Mouse (Mus musculus): ENCODE measurements around the gene Vwa1. TPM values are rescaled to one million over a fixed set of nuclear protein-coding genes. Genes with fewer than 3 reads are reported as not detected.

Gene Vwa1
- total and polyA plus RNA-seq, 3 experiments: 0.33 to 0.42 TPM; not detected in 1

- H3K36me3 ChIP-seq (ENCODE audit: control insufficient read depth in 1 of 2, insufficient read depth in 2 of 2, low read length in 2 of 2): no peaks in the 10 kb centered on the region; a peak in 1 of 4 replicates
- H3K27ac ChIP-seq (ENCODE audit: control insufficient read depth, low read depth, low read length): no peak overlapping the region
- 0 out of 4 replicates have a peak, but pooled peaks cover 0 to 5% of the 10 kb centered on the region in 2 experiments for H3K4me1 ChIP-seq (ENCODE audit: control insufficient read depth in 1 of 2, insufficient read depth in 2 of 2, low read length in 2 of 2)
- H3K79me2 ChIP-seq (ENCODE audit: control insufficient read depth, insufficient read depth, low read length, poor library complexity): peaks cover 3% of the 10 kb centered on the region; the same call in 1 of the 2 replicates
- H3K9me3 ChIP-seq (replicated peaks; ENCODE audit: insufficient read depth, low read length): no peaks in the 10 kb centered on the region
- no peaks in the 10 kb centered on the region for H3K27me3 ChIP-seq (ENCODE audit: control insufficient read depth in 1 of 2, insufficient read depth in 2 of 2, low read length in 2 of 2)
- peak overlapping the region; percentile 83 for H3K9ac ChIP-seq (ENCODE audit: control insufficient read depth, low read depth, low read length, poor library complexity, severe bottlenecking)
- TF ChIP-seq NELFE (IDR thresholded peaks at IDR 0.05; ENCODE audit: low read depth, low read length) (no peak), SMC3 (IDR thresholded peaks at IDR 0.05; ENCODE audit: low read depth, low read length) (no peak), CHD1 (IDR thresholded peaks at IDR 0.05; ENCODE audit: low read depth, low read length) (no peak), ZMIZ1 (IDR thresholded peaks at IDR 0.05; ENCODE audit: low read depth, low read length) (no peak), E2F4 (IDR thresholded peaks at IDR 0.05; ENCODE audit: borderline replicate concordance, low read depth, low read length) (no peak), USF2 (IDR thresholded peaks at IDR 0.05; ENCODE audit: borderline replicate concordance in 1 of 2, insufficient read depth in 1 of 2, low read depth in 1 of 2, low read length in 2 of 2) (no peak), SIN3A (IDR thresholded peaks at IDR 0.05; ENCODE audit: low read length) (no peak)
- H3K4me3 ChIP-seq (ENCODE audit: control insufficient read depth in 1 of 2, insufficient read depth in 1 of 2, low read depth in 2 of 2, low read length in 2 of 2): peak overlapping the region; percentile 76 to 96
- DNase-seq (ENCODE audit: low read depth, low spot score): peak; percentile 36
These were observed 38.7 kb downstream of the Vwa1 start for GRCm38 (mm10) chr4:155735788-155736187.

GRCm38 (mm10) chr4:155734951-155735702 lies 39.4 kb downstream of the Vwa1 start:
- H3K79me2 ChIP-seq (ENCODE audit: control insufficient read depth, insufficient read depth, low read length, poor library complexity): peaks cover 3% of the 10 kb centered on the region; the same call in 1 of the 2 replicates
- 0 out of 4 replicates have a peak, but pooled peaks cover 0 to 5% of the 10 kb centered on the region in 2 experiments for H3K4me1 ChIP-seq (ENCODE audit: control insufficient read depth in 1 of 2, insufficient read depth in 2 of 2, low read length in 2 of 2)
- no peaks in the 10 kb centered on the region for H3K9me3 ChIP-seq (replicated peaks; ENCODE audit: insufficient read depth, low read length)
- H3K4me3 ChIP-seq (ENCODE audit: control insufficient read depth in 1 of 2, insufficient read depth in 1 of 2, low read depth in 2 of 2, low read length in 2 of 2): peak overlapping the region; percentile 76 to 96
- no peak for TF ChIP-seq CHD1 (IDR thresholded peaks at IDR 0.05; ENCODE audit: low read depth, low read length)
- 0 out of 2 replicates have a peak, but pooled peaks have one; percentile 8 for TF ChIP-seq ELF1 (IDR thresholded peaks at IDR 0.05; ENCODE audit: low read depth, low read length)
- H3K9ac ChIP-seq (ENCODE audit: control insufficient read depth, low read depth, low read length, poor library complexity, severe bottlenecking): peak overlapping the region; percentile 83
- H3K27ac ChIP-seq (ENCODE audit: control insufficient read depth, low read depth, low read length): 0 out of 2 replicates have a peak overlapping the region, but pooled peaks have one; percentile 30
- H3K36me3 ChIP-seq (ENCODE audit: control insufficient read depth in 1 of 2, insufficient read depth in 2 of 2, low read length in 2 of 2): no peaks in the 10 kb centered on the region; a peak in 1 of 4 replicates
- peak; percentile 58 for DNase-seq (ENCODE audit: low read depth, low spot score)
- no peaks in the 10 kb centered on the region for H3K27me3 ChIP-seq (ENCODE audit: control insufficient read depth in 1 of 2, insufficient read depth in 2 of 2, low read length in 2 of 2)

- Histone ChIP-seq H3K4me3 (ENCODE audit: control insufficient read depth in 1 of 2, insufficient read depth in 1 of 2, low read depth in 2 of 2, low read length in 2 of 2) (peak within 1 kb of the TSS; percentile 76 to 96), H3K36me3 (ENCODE audit: control insufficient read depth in 1 of 2, insufficient read depth in 2 of 2, low read length in 2 of 2) (no peaks in the 10 kb centered on the region; a peak in 1 of 4 replicates), H3K4me1 (ENCODE audit: control insufficient read depth in 1 of 2, insufficient read depth in 2 of 2, low read length in 2 of 2) (0 out of 4 replicates have a peak, but pooled peaks cover 0 to 5% of the 10 kb centered on the region in 2 experiments), H3K27ac (ENCODE audit: control insufficient read depth, low read depth, low read length) (peak within 1 kb of the TSS; percentile 68), H3K9me3 (replicated peaks; ENCODE audit: insufficient read depth, low read length) (no peaks in the 10 kb centered on the region), H3K9ac (ENCODE audit: control insufficient read depth, low read depth, low read length, poor library complexity, severe bottlenecking) (peak within 1 kb of the TSS; percentile 83), H3K27me3 (ENCODE audit: control insufficient read depth in 1 of 2, insufficient read depth in 2 of 2, low read length in 2 of 2) (no peaks in the 10 kb centered on the region), H3K79me2 (ENCODE audit: control insufficient read depth, insufficient read depth, low read length, poor library complexity) (peaks cover 3% of the 10 kb centered on the region; the same call in 1 of the 2 replicates)
- peak; percentile 94 for DNase-seq (ENCODE audit: low read depth, low spot score)
- no peak for TF ChIP-seq USF2 (IDR thresholded peaks at IDR 0.05; ENCODE audit: borderline replicate concordance in 1 of 2, insufficient read depth in 1 of 2, low read depth in 1 of 2, low read length in 2 of 2)
- TF ChIP-seq TCF12 (IDR thresholded peaks at IDR 0.05; ENCODE audit: low read depth, low read length): no peak
- TF ChIP-seq KAT2A (conservative IDR thresholded peaks at IDR 0.05; ENCODE audit: low read depth, low read length): no peak; the same call in 1 of the 2 replicates
- no peak for TF ChIP-seq CTCF (IDR thresholded peaks at IDR 0.05 in 2 of 3, conservative IDR thresholded peaks at IDR 0.05 in 1 of 3; ENCODE audit: control insufficient read depth in 1 of 3, insufficient read depth in 1 of 3, low read depth in 2 of 3, low read length in 3 of 3, poor library complexity in 1 of 3, severe bottlenecking in 1 of 3)
- TF ChIP-seq USF1 (IDR thresholded peaks at IDR 0.05; ENCODE audit: low read depth, low read length): peak; percentile 26; the same call in 1 of the 2 replicates
- TF ChIP-seq ZC3H11A (IDR thresholded peaks at IDR 0.05; ENCODE audit: low read depth, low read length): no peak
- no peak for TF ChIP-seq NRF1 (IDR thresholded peaks at IDR 0.05; ENCODE audit: insufficient read depth, low read depth, low read length, poor library complexity, severe bottlenecking)
- TF ChIP-seq SMC3 (IDR thresholded peaks at IDR 0.05; ENCODE audit: low read depth, low read length): no peak
- no peak for TF ChIP-seq MYB (IDR thresholded peaks at IDR 0.05; ENCODE audit: low read depth, low read length)
- TF ChIP-seq MAFK (IDR thresholded peaks at IDR 0.05; ENCODE audit: borderline replicate concordance, low read depth, low read length): no peak
- peak; percentile 85 for TF ChIP-seq POLR2AphosphoS2 (IDR thresholded peaks at IDR 0.05; ENCODE audit: low read length)
- no peak for TF ChIP-seq ZKSCAN1 (IDR thresholded peaks at IDR 0.05; ENCODE audit: low read depth, low read length)
- no peak for TF ChIP-seq TBP (IDR thresholded peaks at IDR 0.05; ENCODE audit: low read depth, low read length)
- 0 out of 4 replicates have a peak, but pooled peaks of 1 of the 2 experiments have one; percentile 9 for TF ChIP-seq EP300 (IDR thresholded peaks at IDR 0.05; ENCODE audit: low read depth in 1 of 2, low read length in 2 of 2)
- TF ChIP-seq NELFE (IDR thresholded peaks at IDR 0.05; ENCODE audit: low read depth, low read length): peak; percentile 62
- TF ChIP-seq RCOR1 (IDR thresholded peaks at IDR 0.05; ENCODE audit: low read depth, low read length): no peak
- no peak for TF ChIP-seq CHD1 (IDR thresholded peaks at IDR 0.05; ENCODE audit: low read depth, low read length)
These were observed 40.1 kb downstream of the Vwa1 start, which contains the start of gene Tmem240 for GRCm38 (mm10) chr4:155734350-155734941. TSS of gene Tmem240 (plus strand) at chr4:155734800.

All from MEL (cell line).